Mouse (Mus musculus) retina, adult 2 months (tissue): Measurements from ENCODE around the gene Olfr46.
"Not testable (repeated sequence)": the region's sequence is repeated elsewhere in the genome, so short reads cannot be mapped to it uniquely, and the experiment has no call there.

ENCODE experiments used
- DNase-seq: peaks from one replicate; pipeline ENCODE4 v3.0.0-alpha.2; 2012; ENCODE audit warnings: low read depth, low spot score

Olfr46 gene

GRCm38 (mm10) chr7:140600969-140601368 lies at the start of gene Olfr46:
Gene Olfr46 (plus strand): TSS chr7:140601269.
- not testable (repeated sequence) for DNase-seq

- no peak for DNase-seq
Measured at GRCm38 (mm10) chr7:140567586-140567985, 33.5 kb upstream of the Olfr46 start, which contains the start of gene Olfr538. Gene Olfr538 (plus strand): TSS chr7:140567886.

- DNase-seq: not testable (repeated sequence)
Measured at GRCm38 (mm10) chr7:140628670-140629069, 27.6 kb downstream of the Olfr46 start, which contains the start of gene Olfr61. Gene Olfr61 (plus strand): TSS chr7:140628970.

GRCm38 (mm10) chr7:140630559-140630958 lies 29.5 kb downstream of the Olfr46 start:
- no peak for DNase-seq

- DNase-seq: no peak
Measured at GRCm38 (mm10) chr7:140646152-140646551, 45.1 kb downstream of the Olfr46 start, which contains the start of gene Olfr53. Gene Olfr53 (plus strand): TSS chr7:140646452.

- DNase-seq: no peak
Measured at GRCm38 (mm10) chr7:140659630-140660029, 58.6 kb downstream of the Olfr46 start, which contains the start of gene Olfr539. Gene Olfr539 (plus strand): TSS chr7:140659930.
